Mouse (Mus musculus): ENCODE data around the gene Ppp2r1b. TPM values are rescaled to one million over a fixed set of nuclear protein-coding genes. Genes with fewer than 3 reads are reported as not detected.

Gene Ppp2r1b
- 10 to 100 TPM; 14.9 to 18.1 TPM for total RNA-seq (2021)
- long read RNA-seq, experiment 1, transcript Ppp2r1b-202 (15 exons, 3,430 nt) = major isoform, 13 of 15 reads
- long read RNA-seq, experiment 1, partial matches to known transcripts = 0 of 15 reads
- long read RNA-seq, experiment 1, other reads (novel, unspliced or antisense) = 2 of 15 reads
- long read RNA-seq, experiment 2, transcript Ppp2r1b-202 (15 exons, 3,430 nt) = major isoform, 21 of 28 reads
- long read RNA-seq, experiment 2, partial matches to known transcripts = 2 of 28 reads
- long read RNA-seq, experiment 2, other reads (novel, unspliced or antisense) = 5 of 28 reads

GRCm38 (mm10) chr9:50845081-50845480, at the start of gene Ppp2r1b:
Gene Ppp2r1b, plus strand, starts transcription at chr9:50845301.
- Histone ChIP-seq H3K27ac (no peak within 1 kb of the TSS), H3K4me3 (no peak within 1 kb of the TSS)
- no peak for TF ChIP-seq CTCF (conservative IDR thresholded peaks at IDR 0.05)
- DNase-seq (ENCODE audit: low spot score in 2 of 2) = no peak

- DNase-seq (ENCODE audit: low spot score in 2 of 2) = no peak
- H3K4me3 ChIP-seq = no peak overlapping the region
- TF ChIP-seq CTCF (conservative IDR thresholded peaks at IDR 0.05) = no peak
- no peak overlapping the region for H3K27ac ChIP-seq
These were observed 48.3 kb upstream of the Ppp2r1b start for GRCm38 (mm10) chr9:50796776-50797175.

GRCm38 (mm10) chr9:50797641-50798040, 47.5 kb upstream of the Ppp2r1b start:
- H3K27ac ChIP-seq = no peak overlapping the region
- TF ChIP-seq CTCF (conservative IDR thresholded peaks at IDR 0.05) = no peak
- H3K4me3 ChIP-seq = no peak overlapping the region
- no peak for DNase-seq (ENCODE audit: low spot score in 2 of 2)

- no peak for TF ChIP-seq CTCF (conservative IDR thresholded peaks at IDR 0.05)
- no peak for DNase-seq (ENCODE audit: low spot score in 2 of 2)
- Histone ChIP-seq H3K4me3 (no peak overlapping the region), H3K27ac (no peak overlapping the region)
These were observed 46.7 kb upstream of the Ppp2r1b start for GRCm38 (mm10) chr9:50798368-50798767.

GRCm38 (mm10) chr9:50800985-50801384, 44.1 kb upstream of the Ppp2r1b start:
- no peak overlapping the region for H3K4me3 ChIP-seq
- no peak overlapping the region for H3K27ac ChIP-seq
- peak; percentile 77 for TF ChIP-seq CTCF (conservative IDR thresholded peaks at IDR 0.05)
- peak in 1 of 2 experiments; percentile 49 for DNase-seq (ENCODE audit: low spot score in 2 of 2)

- Histone ChIP-seq H3K4me3 (no peak overlapping the region), H3K27ac (no peak overlapping the region)
- no peak for DNase-seq (ENCODE audit: low spot score in 2 of 2)
- TF ChIP-seq CTCF (conservative IDR thresholded peaks at IDR 0.05) = no peak
These were observed 41.9 kb upstream of the Ppp2r1b start for GRCm38 (mm10) chr9:50803055-50803671.

GRCm38 (mm10) chr9:50808471-50808870, 36.6 kb upstream of the Ppp2r1b start:
- DNase-seq (ENCODE audit: low spot score in 2 of 2) = no peak
- no peak overlapping the region for H3K4me3 ChIP-seq
- H3K27ac ChIP-seq = no peak overlapping the region
- TF ChIP-seq CTCF (conservative IDR thresholded peaks at IDR 0.05) = no peak

- DNase-seq (ENCODE audit: low spot score in 2 of 2) = no peak
- Histone ChIP-seq H3K4me3 (no peak overlapping the region), H3K27ac (no peak overlapping the region)
- TF ChIP-seq CTCF (conservative IDR thresholded peaks at IDR 0.05) = no peak
These were observed 36.0 kb upstream of the Ppp2r1b start for GRCm38 (mm10) chr9:50809146-50809545.

GRCm38 (mm10) chr9:50811187-50811586, 33.9 kb upstream of the Ppp2r1b start:
- DNase-seq (ENCODE audit: low spot score in 2 of 2) = no peak
- H3K27ac ChIP-seq = no peak overlapping the region
- TF ChIP-seq CTCF (conservative IDR thresholded peaks at IDR 0.05) = no peak
- H3K4me3 ChIP-seq = no peak overlapping the region

- Histone ChIP-seq H3K27ac (no peak overlapping the region), H3K4me3 (no peak overlapping the region)
- no peak for TF ChIP-seq CTCF (conservative IDR thresholded peaks at IDR 0.05)
- DNase-seq (ENCODE audit: low spot score in 2 of 2) = no peak
These were observed 33.4 kb upstream of the Ppp2r1b start for GRCm38 (mm10) chr9:50811746-50812145.

GRCm38 (mm10) chr9:50813796-50814195, 31.3 kb upstream of the Ppp2r1b start:
- Histone ChIP-seq H3K27ac (no peak overlapping the region), H3K4me3 (no peak overlapping the region)
- TF ChIP-seq CTCF (conservative IDR thresholded peaks at IDR 0.05) = no peak
- DNase-seq (ENCODE audit: low spot score in 2 of 2) = no peak

- no peak for TF ChIP-seq CTCF (conservative IDR thresholded peaks at IDR 0.05)
- Histone ChIP-seq H3K4me3 (no peak overlapping the region), H3K27ac (no peak overlapping the region)
- DNase-seq (ENCODE audit: low spot score in 2 of 2) = no peak
These were observed 29.4 kb upstream of the Ppp2r1b start for GRCm38 (mm10) chr9:50815666-50816065.

- H3K27ac ChIP-seq = no peak overlapping the region
- TF ChIP-seq CTCF (conservative IDR thresholded peaks at IDR 0.05) = no peak
- no peak for DNase-seq (ENCODE audit: low spot score in 2 of 2)
- no peak overlapping the region for H3K4me3 ChIP-seq
These were observed 28.6 kb upstream of the Ppp2r1b start for GRCm38 (mm10) chr9:50816512-50816911.

- Histone ChIP-seq H3K27ac (no peak overlapping the region), H3K4me3 (no peak overlapping the region)
- DNase-seq (ENCODE audit: low spot score in 2 of 2) = no peak
- no peak for TF ChIP-seq CTCF (conservative IDR thresholded peaks at IDR 0.05)
These were observed 27.1 kb upstream of the Ppp2r1b start for GRCm38 (mm10) chr9:50818050-50818449.

All from layer of hippocampus, adult 2 months (tissue).